Mouse (Mus musculus) embryonic stem cell, embryonic (primary cell): ENCODE measurements around the gene Cerk.

ENCODE experiments used
- CTCF ChIA-PET, 4 experiments: fragments of 300-600 bp in 2 of 4; fragments of 350-600 bp in 2 of 4; sonication (Branson Sonifier 250); formaldehyde crosslinking; loops; one replicate each; lab custom pipeline; 2022; ENCODE audit warnings: inconsistent platforms in 2 of 4; lab: Charles Lee
- POLR2A ChIA-PET, 4 experiments: fragments of 300-600 bp in 2 of 4; fragments of 350-600 bp in 2 of 4; sonication (Branson Sonifier 250); formaldehyde crosslinking; loops; one replicate each; lab custom pipeline; 2022; ENCODE audit warnings: antibody characterized with exemption in 4 of 4, inconsistent platforms in 1 of 4; lab: Charles Lee

Cerk gene

DNA sequence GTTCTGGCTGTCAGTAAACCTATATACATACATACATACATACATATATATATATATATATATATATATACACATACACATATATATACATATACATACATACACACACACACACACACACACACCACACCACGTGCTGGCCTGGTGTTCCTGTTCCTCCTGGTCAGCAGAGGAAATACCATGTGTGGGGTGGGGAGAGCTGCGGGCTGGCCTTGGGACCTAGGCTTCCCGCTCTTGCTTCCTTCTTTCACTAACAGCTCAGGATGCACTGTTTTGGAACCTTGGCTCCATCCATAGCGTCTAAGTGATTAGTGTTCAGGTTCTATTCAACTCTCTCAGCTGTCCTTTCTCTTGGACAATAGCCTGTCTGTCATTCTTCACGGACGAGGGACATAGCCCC lies 80.2 kb downstream of the Cerk start:
- ChIA-PET CTCF (interaction anchor here in 1 of 4 experiments (0.6 to 0.7 kb wide), 2 partner anchors 23 to 134 kb away, joined by 4 to 5 read pairs; no protein-coding TSS in a partner anchor), POLR2A (interaction anchor here in 1 of 4 experiments (0.9 to 1.1 kb wide), 2 partner anchors 9 to 15 kb away, joined by 3 read pairs; no protein-coding TSS in a partner anchor)

DNA sequence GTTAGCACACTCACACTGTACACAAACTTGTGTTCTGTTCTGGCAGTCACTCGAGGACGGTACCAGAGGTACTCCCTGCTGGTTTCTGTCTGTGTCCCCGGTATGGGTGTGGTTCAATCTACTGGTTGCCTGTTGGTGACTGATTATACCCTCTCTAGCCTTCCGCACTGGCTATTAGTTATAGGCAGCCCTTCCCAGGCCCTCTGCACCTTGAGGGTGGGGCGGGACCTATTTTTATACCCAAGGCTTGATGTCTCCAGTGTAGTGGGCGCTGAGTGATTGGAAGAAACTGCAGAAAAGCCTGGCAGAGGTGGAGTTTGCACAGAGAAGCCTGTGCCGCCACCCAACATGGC lies 80.6 kb downstream of the Cerk start:
- CTCF ChIA-PET: no interaction called here
- POLR2A ChIA-PET: interaction anchor here in 1 of 4 experiments (1.1 kb wide), 1 partner anchor 9 kb away, joined by 3 read pairs; no protein-coding TSS in a partner anchor

DNA sequence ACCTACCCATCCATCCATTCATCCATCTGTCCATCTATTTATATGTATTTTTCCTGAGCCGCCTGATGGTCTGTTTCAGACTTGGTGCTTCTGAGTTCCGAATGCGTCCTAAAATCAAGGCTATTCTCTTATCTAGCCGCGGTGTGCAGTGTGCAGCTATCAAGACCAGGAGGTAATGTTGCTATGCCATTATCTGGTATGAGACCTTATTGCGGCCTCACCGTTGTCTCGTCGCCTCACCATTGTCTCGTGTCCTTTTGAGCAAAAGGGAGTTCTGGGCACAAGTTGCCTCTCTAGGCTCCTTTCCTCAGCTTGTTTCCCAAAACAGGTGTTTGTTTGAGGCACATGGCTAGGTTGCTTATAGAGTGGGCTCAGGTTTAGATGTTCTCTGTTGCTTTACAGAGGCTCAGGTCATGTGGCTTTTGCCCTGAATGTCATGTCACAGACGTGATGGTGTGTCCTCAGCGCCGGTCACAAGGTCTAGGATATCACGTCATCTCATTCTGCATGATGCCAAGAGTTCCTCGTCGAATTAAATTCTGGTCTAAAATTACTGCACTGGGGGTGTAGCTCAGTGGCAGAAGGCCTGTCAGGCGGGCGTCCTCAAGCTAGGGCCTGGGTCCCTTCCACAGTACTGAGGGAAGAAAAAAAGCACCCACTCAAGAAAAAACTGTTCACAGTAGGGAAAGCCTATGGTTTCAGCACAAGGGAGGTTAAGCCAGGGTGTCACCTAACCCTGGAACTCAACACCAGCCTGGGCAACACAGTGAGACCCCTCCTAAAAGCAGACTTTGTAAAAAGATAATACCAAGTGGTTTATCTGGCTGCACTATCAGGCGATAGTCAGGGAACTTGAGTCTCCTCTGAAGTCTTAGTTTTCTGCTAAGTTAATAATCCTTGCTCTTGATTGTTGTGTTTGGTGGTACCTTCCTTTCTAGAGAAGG lies 81.3 kb downstream of the Cerk start:
- POLR2A ChIA-PET: interaction anchor here in 1 of 4 experiments (0.9 kb wide), 1 partner anchor 48 kb away, joined by 3 read pairs; no protein-coding TSS in a partner anchor
- CTCF ChIA-PET: interaction anchor here in 1 of 4 experiments (0.7 kb wide), 1 partner anchor 18 kb away, joined by 5 read pairs; no protein-coding TSS in a partner anchor

DNA sequence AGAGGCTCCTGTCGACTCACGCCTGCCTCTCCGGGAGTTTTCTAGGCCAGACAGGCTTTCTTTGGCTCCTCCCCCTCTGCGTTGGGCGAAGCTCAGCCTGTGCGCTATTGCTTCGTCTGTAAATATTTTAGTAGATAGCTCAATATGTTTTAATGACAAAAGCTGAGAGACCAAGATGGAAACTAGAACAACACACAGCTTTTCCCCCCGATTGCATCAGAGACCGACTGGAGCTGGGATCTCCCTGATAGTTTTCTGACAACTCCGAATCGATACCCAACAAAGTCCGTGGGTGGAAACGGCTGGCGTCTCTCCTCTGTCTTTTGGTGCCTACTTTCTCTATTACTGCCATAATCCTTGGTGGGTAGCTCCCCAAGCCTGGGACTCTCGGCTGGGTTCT lies 83.6 kb downstream of the Cerk start:
- CTCF ChIA-PET: interaction anchor here in 2 of 4 experiments (0.7 to 1.1 kb wide), 2 partner anchors 11 to 12 kb away, joined by 3 to 4 read pairs; no protein-coding TSS in a partner anchor

DNA sequence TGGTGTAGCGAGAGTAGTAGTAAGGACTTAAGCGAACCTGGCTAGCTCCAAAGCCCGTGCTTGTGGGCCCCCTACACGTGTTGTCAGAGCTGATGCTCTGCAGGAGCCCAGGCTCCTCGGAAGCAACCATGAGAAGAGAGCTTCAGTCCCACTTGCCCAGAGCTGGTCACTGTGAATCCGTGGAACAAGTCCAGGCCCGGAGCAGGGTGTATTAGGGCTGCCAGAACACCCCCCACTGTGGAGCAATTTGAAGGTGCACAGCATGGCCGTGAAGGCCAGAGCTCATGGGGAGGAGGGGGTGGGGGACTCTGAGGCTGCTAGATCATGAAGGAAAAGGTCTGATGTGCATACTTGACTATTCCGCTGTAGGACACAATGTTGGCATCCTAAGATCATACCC lies 84.4 kb downstream of the Cerk start:
- CTCF ChIA-PET: interaction anchor here in 1 of 4 experiments (1.1 kb wide), 1 partner anchor 12 kb away, joined by 3 read pairs; no protein-coding TSS in a partner anchor
- POLR2A ChIA-PET: interaction anchor here in 2 of 4 experiments (0.7 to 1.3 kb wide), 3 partner anchors 9 to 40 kb away, joined by 3 to 5 read pairs (median 3); no protein-coding TSS in a partner anchor

More for the DNA sequence above, 83.6 kb downstream of the Cerk start:
- POLR2A ChIA-PET: interaction anchor here in 3 of 4 experiments (0.7 to 2.1 kb wide), 5 partner anchors 8 to 261 kb away, joined by 3 to 6 read pairs (median 4); no protein-coding TSS in a partner anchor

DNA sequence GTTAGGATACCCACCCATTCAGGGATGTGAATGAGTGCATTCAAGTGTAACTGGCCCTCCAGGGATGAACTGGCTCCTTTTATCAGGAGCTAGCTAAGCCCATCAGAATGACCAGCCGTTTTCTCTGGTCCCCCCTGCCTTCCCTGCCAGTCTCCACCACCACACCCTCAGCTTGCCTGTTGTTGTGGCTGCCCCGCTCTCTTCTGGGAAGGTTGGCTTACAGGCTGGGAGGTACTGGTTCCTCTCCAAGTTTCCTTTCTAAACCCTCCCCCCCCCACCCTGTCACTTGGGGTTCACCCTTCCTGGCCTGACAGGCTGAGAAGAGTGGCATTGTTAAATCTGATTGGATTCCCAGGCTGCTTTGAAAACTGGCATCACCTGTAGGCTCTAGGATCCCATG lies 88.1 kb downstream of the Cerk start:
- ChIA-PET CTCF (no interaction called here), POLR2A (interaction anchor here in 1 of 4 experiments (1.7 kb wide), 1 partner anchor 15 kb away, joined by 3 read pairs; no protein-coding TSS in a partner anchor)

DNA sequence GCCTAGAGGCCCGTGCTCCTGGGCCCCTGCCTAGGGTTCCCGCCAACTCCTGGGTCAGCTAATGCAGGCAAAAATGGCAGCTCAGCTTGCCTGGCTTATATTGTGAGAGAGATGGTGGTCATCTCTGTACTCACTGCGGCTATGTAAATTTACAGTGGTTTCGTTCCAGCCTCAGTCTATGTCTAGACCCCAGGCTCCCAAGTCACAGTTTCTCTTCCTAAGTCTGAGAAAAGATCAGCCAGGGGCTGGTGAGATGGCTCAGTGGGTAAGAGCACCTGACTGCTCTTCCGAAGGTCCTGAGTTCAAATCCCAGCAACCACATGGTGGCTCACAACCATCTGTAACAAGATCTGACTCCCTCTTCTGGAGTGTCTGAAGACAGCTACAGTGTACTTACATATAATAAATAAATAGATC lies 89.3 kb downstream of the Cerk start:
- ChIA-PET POLR2A (interaction anchor here in 1 of 4 experiments (0.6 kb wide), 1 partner anchor 314 kb away, joined by 3 read pairs; no protein-coding TSS in a partner anchor), CTCF (interaction anchor here in 2 of 4 experiments (0.6 to 1.3 kb wide), 3 partner anchors 16 to 72 kb away, joined by 3 to 5 read pairs (median 4); no protein-coding TSS in a partner anchor)

DNA sequence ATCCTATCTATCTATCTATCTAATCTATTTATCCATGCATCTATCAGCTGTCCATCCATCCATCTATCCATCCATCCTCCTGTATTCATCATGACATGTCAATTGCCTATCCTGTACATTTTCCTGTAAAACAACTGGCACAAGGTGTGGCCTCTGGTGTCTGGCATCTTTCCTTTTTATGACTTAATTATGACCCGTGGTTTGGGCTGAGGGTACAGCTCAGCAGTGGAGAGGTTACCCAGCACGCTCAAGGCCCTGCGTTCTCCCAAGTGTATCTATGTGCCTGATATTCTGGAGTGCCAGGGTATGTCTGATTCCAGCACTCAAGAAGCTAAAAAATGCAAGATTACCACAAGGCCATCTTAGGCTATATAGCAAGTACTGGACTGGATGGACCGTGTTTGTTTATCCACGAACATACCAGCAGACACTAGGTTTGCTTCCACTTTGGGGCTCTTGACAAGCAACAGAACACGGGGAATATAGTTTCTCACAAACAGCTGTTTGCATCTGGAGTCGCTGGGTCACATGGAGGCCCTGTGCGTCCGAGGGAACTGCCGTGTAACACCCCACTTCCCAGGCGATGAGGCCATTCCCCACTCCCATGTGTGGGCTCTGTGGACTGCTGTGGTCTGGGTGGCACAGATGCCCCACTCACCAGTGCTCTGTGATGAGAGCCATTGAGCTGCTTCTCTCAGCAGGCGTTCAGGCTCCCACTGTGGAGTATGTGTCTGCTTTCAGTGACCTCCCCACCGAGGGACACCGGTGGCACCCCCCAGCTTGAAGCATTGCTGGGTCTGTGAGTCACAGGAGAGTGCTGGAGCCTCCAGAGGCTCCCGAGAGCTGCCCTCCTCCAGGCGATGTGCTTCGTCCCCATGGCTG lies 90.0 kb downstream of the Cerk start:
- ChIA-PET POLR2A (interaction anchor here in 1 of 4 experiments (0.5 to 0.6 kb wide), 2 partner anchors 90 to 313 kb away, joined by 3 read pairs; no protein-coding TSS in a partner anchor), CTCF (interaction anchor here in 2 of 4 experiments (0.6 to 1.3 kb wide), 4 partner anchors 17 to 73 kb away, joined by 3 to 5 read pairs (median 4); no protein-coding TSS in a partner anchor)

DNA sequence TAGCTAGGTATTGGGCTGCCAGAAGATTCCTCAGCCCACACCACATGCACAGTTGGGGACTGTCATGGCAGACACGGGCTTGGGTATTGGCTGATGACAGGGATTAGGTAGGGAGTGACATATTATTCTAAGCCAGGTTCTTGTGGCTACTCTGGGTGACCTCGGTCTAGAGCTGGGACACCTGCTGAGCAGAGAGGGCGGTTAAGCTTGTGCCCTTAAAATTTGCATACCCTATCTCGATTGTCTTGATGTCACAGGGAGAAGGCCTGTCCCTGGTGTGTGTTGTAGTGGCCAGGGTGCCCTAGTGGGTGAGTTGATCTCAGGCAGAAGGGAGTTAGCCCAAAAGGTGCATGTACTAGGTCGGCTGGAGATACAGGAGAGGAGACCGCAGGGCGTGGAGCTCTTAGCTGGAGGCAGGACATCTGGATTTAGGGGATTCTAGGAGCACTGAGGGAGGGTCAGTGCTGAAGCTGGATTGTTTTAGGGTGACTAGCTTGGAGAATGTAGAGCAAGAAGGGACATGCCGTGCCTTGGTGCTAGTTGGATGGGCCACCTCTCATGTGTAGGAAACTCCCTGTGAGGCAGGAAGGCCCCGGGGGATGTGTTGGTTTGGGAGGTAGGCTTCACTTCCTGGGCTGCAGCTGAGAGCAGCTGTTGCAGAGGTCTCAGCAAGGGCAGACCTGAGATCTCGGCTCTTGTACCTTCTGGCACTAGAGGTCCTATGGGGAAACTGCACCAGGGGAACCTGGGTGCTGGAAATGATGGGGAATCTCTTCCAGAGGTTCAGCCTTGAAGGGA lies 91.4 kb downstream of the Cerk start:
- ChIA-PET POLR2A (interaction anchor here in 2 of 4 experiments (0.6 to 1.0 kb wide), 3 partner anchors 11 to 20 kb away, joined by 3 to 5 read pairs (median 4); no protein-coding TSS in a partner anchor), CTCF (interaction anchor here in 1 of 4 experiments (1.1 kb wide), 1 partner anchor 41 kb away, joined by 3 read pairs; no protein-coding TSS in a partner anchor)

DNA sequence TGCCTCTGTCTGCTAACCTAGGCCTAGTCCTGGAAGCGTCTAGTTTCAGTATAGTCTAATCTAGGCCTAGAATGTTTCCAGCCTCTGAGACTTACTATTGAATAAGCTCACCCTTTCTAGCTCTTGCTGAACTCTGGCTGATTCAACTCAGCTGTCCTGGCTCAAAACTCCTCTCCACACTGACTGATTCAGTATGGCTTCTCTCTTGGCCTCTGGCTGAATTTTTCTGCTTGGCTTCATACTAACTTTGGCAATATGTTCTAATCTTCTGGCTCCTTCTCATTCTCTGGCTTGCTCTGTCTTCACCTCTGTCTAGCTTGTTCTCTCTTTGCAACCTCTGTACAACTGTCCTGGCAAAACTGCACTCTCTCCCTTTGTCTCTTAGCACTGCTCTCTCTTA lies 92.7 kb downstream of the Cerk start:
- ChIA-PET CTCF (no interaction called here), POLR2A (no interaction called here)

DNA sequence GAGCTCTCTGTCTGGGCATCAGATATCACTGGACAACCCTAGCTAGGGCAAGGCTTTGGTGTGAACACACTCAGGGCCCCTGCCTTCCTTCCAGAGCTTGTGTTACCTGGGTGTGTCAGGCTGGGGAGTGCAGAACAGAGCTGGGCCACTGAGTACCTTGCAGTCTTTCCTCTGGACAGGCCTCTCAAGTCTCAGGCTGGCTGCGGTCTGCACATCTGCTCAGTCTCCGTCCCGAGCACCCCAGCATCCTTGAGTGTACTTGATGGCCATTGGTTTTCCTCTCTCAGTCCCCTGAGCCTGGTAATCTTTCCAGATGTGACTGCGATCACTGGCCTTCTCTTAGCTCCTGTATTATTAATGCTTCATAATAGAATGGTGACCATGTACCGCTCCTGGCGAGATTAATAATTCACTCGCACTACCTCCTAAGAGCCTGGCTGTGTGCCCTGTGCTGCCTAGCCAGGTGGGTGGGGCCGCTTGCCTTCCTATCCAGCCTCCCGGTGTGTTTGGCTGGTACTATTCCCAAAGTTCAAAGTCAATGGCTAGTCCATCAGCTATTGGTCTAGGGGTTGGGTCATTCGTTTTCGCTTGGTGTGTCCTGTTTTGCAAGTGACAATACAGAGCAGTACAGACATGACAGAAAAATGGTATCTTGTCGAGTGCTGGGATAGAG lies 93.8 kb downstream of the Cerk start:
- POLR2A ChIA-PET: interaction anchor here in 1 of 4 experiments (0.9 to 1.5 kb wide), 4 partner anchors 17 to 26 kb away, joined by 3 to 5 read pairs (median 3); no protein-coding TSS in a partner anchor
- CTCF ChIA-PET: interaction anchor here in 3 of 4 experiments (0.8 to 1.5 kb wide), 5 partner anchors 20 to 179 kb away, joined by 3 to 5 read pairs (median 3); no protein-coding TSS in a partner anchor

DNA sequence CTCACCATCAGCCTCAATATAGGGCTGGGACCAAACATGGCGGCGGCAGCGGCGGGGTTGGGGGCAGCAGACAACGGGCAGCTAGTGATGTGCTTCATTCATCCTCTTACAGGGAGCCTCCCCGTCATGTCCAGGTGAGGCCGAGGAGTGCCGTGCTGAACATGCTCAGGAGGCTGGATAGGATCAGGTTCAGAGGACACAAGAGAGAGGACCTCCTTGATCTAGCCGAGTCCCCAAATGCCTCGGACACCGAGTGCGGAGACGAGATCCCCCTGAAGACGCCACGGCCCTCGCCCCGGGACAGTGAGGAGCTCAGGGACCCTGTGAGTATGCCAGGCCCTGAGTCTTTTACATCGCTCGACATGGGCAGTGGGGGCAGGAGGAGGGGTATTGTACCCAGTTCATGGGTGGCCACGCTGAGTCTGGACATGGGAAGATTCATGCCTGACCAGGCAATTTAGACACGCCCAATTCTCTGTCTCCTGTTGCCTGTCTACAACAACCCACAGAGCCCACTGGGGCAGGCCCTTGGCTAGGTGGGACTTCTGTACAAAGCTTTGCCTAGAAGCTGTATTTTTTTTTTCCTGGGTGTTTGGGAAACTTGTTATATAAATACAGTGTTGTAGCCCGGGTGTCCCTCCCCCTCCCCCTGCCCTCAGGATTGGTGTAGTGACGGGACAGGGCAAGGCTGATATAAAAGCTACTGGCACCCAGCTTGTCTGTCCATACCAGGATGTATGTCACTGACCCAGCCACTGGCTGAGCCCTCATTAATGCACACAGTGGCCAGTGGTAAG lies 94.5 kb downstream of the Cerk start:
- POLR2A ChIA-PET: interaction anchor here in 2 of 4 experiments (0.5 to 1.5 kb wide), 6 partner anchors 15 to 43 kb away, joined by 3 to 5 read pairs (median 3); no protein-coding TSS in a partner anchor
- CTCF ChIA-PET: interaction anchor here (0.6 to 1.5 kb wide), 8 partner anchors 21 to 178 kb away, joined by 3 to 5 read pairs (median 3); no protein-coding TSS in a partner anchor

DNA sequence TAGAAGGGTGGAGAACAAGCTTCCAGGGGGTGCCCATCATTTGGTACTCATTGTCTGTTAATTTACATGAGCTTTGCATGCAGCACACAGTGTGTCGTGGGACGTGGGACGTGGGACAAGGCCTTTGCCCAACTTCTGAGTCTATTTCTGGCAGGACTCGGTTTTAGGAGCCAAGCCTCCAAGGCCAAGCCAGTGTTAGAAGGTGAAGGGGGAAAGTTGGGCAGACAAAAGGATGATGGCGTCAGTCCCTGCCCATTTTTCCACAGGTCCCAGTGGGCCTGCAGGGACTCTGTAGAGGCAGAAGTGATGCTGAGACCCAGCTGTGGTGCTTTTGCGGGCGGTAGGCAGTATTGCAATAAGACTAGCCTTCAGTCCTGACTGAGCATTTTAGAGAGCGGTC lies 95.4 kb downstream of the Cerk start:
- ChIA-PET CTCF (interaction anchor here in 2 of 4 experiments (1.1 to 1.5 kb wide), 3 partner anchors 23 to 177 kb away, joined by 3 read pairs; no protein-coding TSS in a partner anchor), POLR2A (interaction anchor here in 2 of 4 experiments (0.6 to 1.0 kb wide), 3 partner anchors 11 to 20 kb away, joined by 3 read pairs; no protein-coding TSS in a partner anchor)

DNA sequence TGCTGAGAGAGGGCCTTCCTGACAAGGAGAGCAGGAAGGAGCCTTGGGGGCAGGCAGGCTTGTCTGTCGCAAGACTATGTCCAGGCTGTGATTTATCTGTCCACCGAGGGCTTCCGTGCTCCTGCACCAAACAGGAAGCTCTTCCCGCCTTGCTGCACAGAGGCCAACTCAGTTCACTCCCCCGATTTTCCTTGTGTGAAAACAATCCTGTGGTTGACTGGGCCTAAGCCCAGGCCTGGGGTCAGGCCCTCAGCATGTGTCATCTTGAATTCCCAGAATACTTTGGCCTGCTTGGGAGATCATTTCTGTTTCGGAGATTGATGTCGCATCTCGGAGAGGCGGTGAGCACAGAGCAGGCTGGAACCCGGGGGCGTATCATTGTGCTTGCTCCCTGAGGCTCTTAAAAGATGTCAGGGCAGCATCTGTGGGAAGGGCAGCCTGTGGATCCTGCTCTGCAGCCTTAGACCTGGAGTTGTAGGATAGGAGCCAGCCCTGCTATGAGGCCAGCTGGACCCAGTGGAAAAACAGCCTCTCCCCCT lies 95.9 kb downstream of the Cerk start:
- POLR2A ChIA-PET: interaction anchor here in 2 of 4 experiments (0.6 to 1.0 kb wide), 2 partner anchors 12 to 20 kb away, joined by 3 read pairs; no protein-coding TSS in a partner anchor
- CTCF ChIA-PET: interaction anchor here in 2 of 4 experiments (1.1 to 1.5 kb wide), 3 partner anchors 22 to 176 kb away, joined by 3 read pairs; no protein-coding TSS in a partner anchor
